In the genomic region with DNA sequence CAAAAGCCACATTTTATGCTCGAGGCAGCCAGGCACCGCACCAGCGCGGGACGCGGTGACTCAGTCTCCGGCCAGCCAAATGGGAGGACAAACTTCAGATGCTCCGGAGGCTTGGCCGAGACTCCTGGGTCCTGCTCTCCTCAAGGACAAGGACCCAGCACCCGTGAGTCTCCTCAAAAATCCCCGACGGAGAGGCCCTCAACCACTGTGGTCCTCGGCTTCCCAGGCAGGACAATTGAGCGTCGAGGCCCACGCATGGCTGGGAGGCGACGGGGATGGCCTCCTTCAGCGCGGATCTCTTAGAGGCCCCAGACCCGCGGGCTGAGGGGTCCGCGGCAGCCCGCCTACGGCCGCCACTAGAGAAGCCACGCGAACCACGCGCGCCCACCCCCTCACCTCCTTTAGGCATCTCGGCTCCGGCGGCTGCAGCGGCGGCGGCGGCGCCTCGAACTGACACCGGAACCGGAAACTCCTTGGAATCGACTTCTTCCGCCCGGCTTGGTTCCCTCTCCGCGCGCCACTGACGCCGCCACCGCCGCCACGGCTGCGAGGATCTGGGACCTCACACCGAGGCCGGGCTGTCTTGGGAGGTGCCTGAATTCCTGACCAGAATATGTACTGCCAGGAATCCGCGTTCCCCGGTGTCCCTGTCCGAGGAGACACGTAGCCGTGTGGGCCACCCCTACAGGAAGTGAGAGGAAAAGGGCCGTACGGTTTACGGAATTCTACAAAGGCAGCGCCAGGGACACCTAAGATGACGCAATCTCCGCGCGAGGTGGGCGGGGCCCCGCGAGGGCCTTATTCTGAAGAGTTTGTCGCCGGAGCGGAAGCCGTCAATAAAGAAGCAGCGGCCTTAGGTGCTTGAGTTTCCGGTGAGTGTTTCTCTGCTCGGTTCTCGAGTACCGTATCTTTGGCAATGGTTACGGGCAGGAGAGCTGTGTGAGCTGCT, we compare ENCODE assay signal across 8 mouse cellular contexts. TPM values are rescaled to one million over a fixed set of nuclear protein-coding genes. Genes with fewer than 3 reads are reported as not detected.
DNase-seq lines count a peak whose midpoint lies in the region; ATAC-seq lines count a peak whose summit lies in the region.

A gene (minus strand): TSS at position 668 of the 949 bp plus-strand sequence.
A gene (plus strand): TSS at position 792 of the 949 bp plus-strand sequence.

- peaks cover 11% of the 10 kb centered on the region for H3K4me1 ChIP-seq in forebrain, embryonic 11.5 days (replicated peaks; ENCODE audit: control insufficient read depth, insufficient read depth, low read length)
- H3K4me1 ChIP-seq in heart, embryonic 16.5 days (ENCODE audit: control insufficient read depth, insufficient read depth, low read length) = peaks cover 23% of the 10 kb centered on the region
- peaks cover 46% of the 10 kb centered on the region for H3K4me1 ChIP-seq in liver, embryonic 15.5 days (replicated peaks)
- H3K4me1 ChIP-seq in neural tube, embryonic 12.5 days = peaks cover 26% of the 10 kb centered on the region

- whole genome bisulfite sequencing in forebrain, embryonic 11.5 days = under 1% methylated on average over 84 of the region's 84 CpGs
- 1% methylated on average over 84 of the region's 84 CpGs for WGBS in heart, embryonic 16.5 days
- under 1% methylated on average over 84 of the region's 84 CpGs for WGBS in liver, embryonic 15.5 days (ENCODE audit: insufficient replicate concordance)
- WGBS in neural tube, embryonic 12.5 days = under 1% methylated on average over 84 of the region's 84 CpGs

- H3K4me3 ChIP-seq in forebrain, embryonic 11.5 days (ENCODE audit: low read depth, low read length) = peak within 1 kb of the TSS; percentile 93
- H3K4me3 ChIP-seq in heart, embryonic 16.5 days (ENCODE audit: low read length) = peak within 1 kb of the TSS; percentile 71
- H3K4me3 ChIP-seq in liver, embryonic 15.5 days (replicated peaks) = peak within 1 kb of the TSS; percentile 90
- peak within 1 kb of the TSS; percentile 93 for H3K4me3 ChIP-seq in neural tube, embryonic 12.5 days

- peaks cover 4% of the 10 kb centered on the region; the same call in 1 of the 2 replicates for H3K36me3 ChIP-seq in forebrain, embryonic 11.5 days (ENCODE audit: control insufficient read depth, insufficient read depth, low read length)
- H3K36me3 ChIP-seq in heart, embryonic 16.5 days (ENCODE audit: control insufficient read depth, insufficient read depth) = peaks cover 36% of the 10 kb centered on the region
- H3K36me3 ChIP-seq in liver, embryonic 15.5 days (replicated peaks) = peaks cover 57% of the 10 kb centered on the region
- H3K36me3 ChIP-seq in neural tube, embryonic 12.5 days = peaks cover 48% of the 10 kb centered on the region

- H3K27ac ChIP-seq in forebrain, embryonic 11.5 days (ENCODE audit: low read depth, low read length) = peak within 1 kb of the TSS; percentile 78
- H3K27ac ChIP-seq in heart, embryonic 16.5 days (ENCODE audit: low read length) = peak within 1 kb of the TSS; percentile 90
- H3K27ac ChIP-seq in liver, embryonic 15.5 days (replicated peaks) = peak within 1 kb of the TSS; percentile 93
- H3K27ac ChIP-seq in neural tube, embryonic 12.5 days = peak within 1 kb of the TSS; percentile 74

- DNase-seq in CD8-positive naive resting alpha-beta T cell, adult 2 months (ENCODE audit: low read depth in 2 of 2, low spot score in 2 of 2) = peak; percentile 97
- peak; percentile 84 for DNase-seq in c-Kit-positive CD71-negative TER-119-negative erythroid progenitor cells, embryonic 14.5 days (ENCODE audit: low read depth)
- DNase-seq in forebrain, embryonic 11.5 days (ENCODE audit: low spot score) = peak; percentile 96
- peak; percentile 95 to 96 for DNase-seq in kidney, postnatal 36 days
- DNase-seq in telencephalon, adult 2 months (ENCODE audit: low read depth, low spot score) = peak; percentile 87

- H3K27me3 ChIP-seq in forebrain, embryonic 11.5 days (ENCODE audit: control insufficient read depth, insufficient read depth, low read length) = no peaks in the 10 kb centered on the region
- H3K27me3 ChIP-seq in heart, embryonic 16.5 days (ENCODE audit: control insufficient read depth, insufficient read depth, low read length) = no peaks in the 10 kb centered on the region
- no peaks in the 10 kb centered on the region for H3K27me3 ChIP-seq in liver, embryonic 15.5 days
- no peaks in the 10 kb centered on the region for H3K27me3 ChIP-seq in neural tube, embryonic 12.5 days (replicated peaks)

- peak; percentile 95 for ATAC-seq in forebrain, embryonic 11.5 days (replicated peaks; ENCODE audit: low FRiP score)
- peak; percentile 87 for ATAC-seq in heart, embryonic 16.5 days (replicated peaks; ENCODE audit: extremely low read depth, insufficient read depth, low FRiP score)
- ATAC-seq in liver, embryonic 15.5 days (ENCODE audit: insufficient read depth) = peak; percentile 92
- ATAC-seq in neural tube, embryonic 12.5 days (ENCODE audit: low FRiP score, low read depth) = peak; percentile 92

- H3K9me3 ChIP-seq in forebrain, embryonic 11.5 days (ENCODE audit: control insufficient read depth, low read length) = no peaks in the 10 kb centered on the region
- H3K9me3 ChIP-seq in heart, embryonic 16.5 days (replicated peaks; ENCODE audit: control insufficient read depth, low read length) = no peaks in the 10 kb centered on the region
- H3K9me3 ChIP-seq in liver, embryonic 15.5 days (replicated peaks) = no peaks in the 10 kb centered on the region
- no peaks in the 10 kb centered on the region for H3K9me3 ChIP-seq in neural tube, embryonic 12.5 days

- peak within 1 kb of the TSS; percentile 91 for H3K9ac ChIP-seq in forebrain, embryonic 11.5 days (ENCODE audit: low read length)
- H3K9ac ChIP-seq in heart, embryonic 16.5 days (ENCODE audit: low read length) = peak within 1 kb of the TSS; percentile 91
- H3K9ac ChIP-seq in liver, embryonic 15.5 days = peak within 1 kb of the TSS; percentile 91
- H3K9ac ChIP-seq in neural tube, embryonic 12.5 days = peak within 1 kb of the TSS; percentile 91

- peak within 1 kb of the TSS; percentile 82 for H3K4me2 ChIP-seq in forebrain, embryonic 11.5 days (ENCODE audit: low read depth, low read length, severe bottlenecking)
- H3K4me2 ChIP-seq in heart, embryonic 16.5 days (ENCODE audit: low read depth, low read length) = peak within 1 kb of the TSS; percentile 86
- peak within 1 kb of the TSS; percentile 80 for H3K4me2 ChIP-seq in liver, embryonic 15.5 days
- H3K4me2 ChIP-seq in neural tube, embryonic 12.5 days (replicated peaks) = peak within 1 kb of the TSS; percentile 84

RNA-seq across cellular contexts. Expression of the first gene that starts in this region (rescaled TPM):
- 135 and 136 TPM in 2 replicates for polyA plus RNA-seq in forebrain, embryonic 11.5 days (2014; fragmentation: Nextera tagmentation; extraction: Ambion mirVana)
- polyA plus RNA-seq in heart, embryonic 16.5 days (2015; fragmentation: Nextera tagmentation; extraction: Ambion mirVana) = 46.0 and 49.8 TPM in 2 replicates
- polyA plus RNA-seq in liver, embryonic 15.5 days (2015; fragmentation: Nextera tagmentation; extraction: Ambion mirVana) = 28.8 and 36.5 TPM in 2 replicates
- polyA plus RNA-seq in neural tube, embryonic 12.5 days (2016; fragmentation: Nextera tagmentation; extraction: Ambion mirVana) = 116 and 136 TPM in 2 replicates

RNA-seq across cellular contexts. Expression of the second gene that starts in this region (rescaled TPM):
- polyA plus RNA-seq in forebrain, embryonic 11.5 days (2014; fragmentation: Nextera tagmentation; extraction: Ambion mirVana) = 252 and 253 TPM in 2 replicates
- 118 and 134 TPM in 2 replicates for polyA plus RNA-seq in heart, embryonic 16.5 days (2015; fragmentation: Nextera tagmentation; extraction: Ambion mirVana)
- polyA plus RNA-seq in liver, embryonic 15.5 days (2015; fragmentation: Nextera tagmentation; extraction: Ambion mirVana) = 121 and 128 TPM in 2 replicates
- 231 and 236 TPM in 2 replicates for polyA plus RNA-seq in neural tube, embryonic 12.5 days (2016; fragmentation: Nextera tagmentation; extraction: Ambion mirVana)

Comparison
In these comparisons a context has a peak if more than half of its experiments do, and no peak if none do; other contexts are left out.
1. Peak in every context shown above with its lines: DNase-seq, ATAC-seq, H3K4me3 ChIP-seq and H3K27ac ChIP-seq.